Mouse (Mus musculus) heart, postnatal 4 days (tissue): ENCODE results near the gene Mup2. TPM values are rescaled to one million over a fixed set of nuclear protein-coding genes. Genes with fewer than 3 reads are reported as not detected.
"Not testable (repeated sequence)": the region's sequence is repeated elsewhere in the genome, so short reads cannot be mapped to it uniquely, and the experiment has no call there.

Experiments used
- DNase-seq: peaks from one replicate; pipeline ENCODE4 v3.0.0; 2021
- total RNA-seq, 2 experiments: library from RNA; stranded (reverse); gene quantifications; 2 replicates each; pipeline ENCODE4 v1.2.3; 2021

Gene Mup2
- total RNA-seq: not detected

DNA sequence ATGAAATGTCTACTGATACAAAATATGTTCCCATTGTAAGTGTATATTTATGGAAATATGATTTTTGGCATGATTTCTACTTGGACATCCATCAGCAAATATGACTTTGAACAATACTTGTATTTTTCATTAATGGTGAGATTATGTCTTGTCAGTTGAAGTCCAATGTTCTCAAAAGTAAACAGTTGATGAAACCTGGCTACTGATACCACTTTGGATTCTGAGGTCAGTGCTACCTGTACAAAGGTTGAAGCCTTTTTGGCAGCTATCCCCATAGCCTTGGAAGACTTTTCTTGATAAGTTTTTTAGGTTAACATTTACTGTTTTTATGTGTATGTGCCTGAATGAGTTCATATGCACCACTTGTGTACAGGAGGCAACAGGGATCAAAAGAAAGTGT lies at the start of gene Mup2:
TSS of gene Mup2 (minus strand) at position 101 of the 400 bp plus-strand sequence.
- DNase-seq: not testable (repeated sequence)

Other genes starting within 250 kb of the Mup2 start
- gene Slc46a2, start 239.2 kb downstream of the Mup2 start, total RNA-seq: under 1 TPM; 0.19 to 0.27 TPM
- gene Mup4, start 193.6 kb downstream of the Mup2 start, total RNA-seq: not detected
- not detected for gene Mup6, start 190.0 kb downstream of the Mup2 start, total RNA-seq
- not detected for gene Mup7, start 83.8 kb downstream of the Mup2 start, total RNA-seq
- gene Mup8, start 68.3 kb upstream of the Mup2 start, total RNA-seq: not detected